Mouse (Mus musculus) forebrain, embryonic 13.5 days (tissue): ENCODE data around the gene Chrna1. TPM values are rescaled to one million over a fixed set of nuclear protein-coding genes. Genes with fewer than 3 reads are reported as not detected.

Source experiments
- ATAC-seq: fragments of 200-750 bp; cut with Nextera tagmentation; 2 replicates; pipeline ENCODE4 v1.8.0; 2017
- H3K27ac ChIP-seq: fragments of 300-500 bp; sonication (generic); 2 replicates; pipeline ENCODE4 v1.5.1; 2015; ENCODE audit warnings: inconsistent platforms, mild to moderate bottlenecking, moderate library complexity
- H3K27me3 ChIP-seq: fragments of 300-500 bp; sonication (generic); 2 replicates; pipeline ENCODE4 v1.6.1; 2015; ENCODE audit warnings: mild to moderate bottlenecking, inconsistent platforms
- H3K36me3 ChIP-seq: fragments of 300-500 bp; sonication (generic); 2 replicates; pipeline ENCODE4 v1.6.1; 2015; ENCODE audit warnings: mild to moderate bottlenecking, inconsistent platforms; ENCODE audit not compliant: poor library complexity, severe bottlenecking
- H3K4me1 ChIP-seq: fragments of 300-500 bp; sonication (generic); 2 replicates; pipeline ENCODE4 v1.6.1; 2015; ENCODE audit warnings: inconsistent platforms
- H3K4me2 ChIP-seq: fragments of 300-500 bp; sonication (generic); 2 replicates; pipeline ENCODE4 v1.6.1; 2015; ENCODE audit warnings: inconsistent platforms, mild to moderate bottlenecking, moderate library complexity
- H3K4me3 ChIP-seq: fragments of 300-500 bp; sonication (generic); 2 replicates; pipeline ENCODE4 v1.5.1; 2015; ENCODE audit warnings: mild to moderate bottlenecking, inconsistent platforms
- H3K9ac ChIP-seq: fragments of 300-500 bp; sonication (generic); 2 replicates; pipeline ENCODE4 v1.6.1; 2015; ENCODE audit warnings: mild to moderate bottlenecking, inconsistent platforms
- H3K9me3 ChIP-seq: fragments of 300-500 bp; sonication (generic); replicated peaks from 2 replicates; pipeline ENCODE4 v1.6.1; 2016; ENCODE audit warnings: inconsistent platforms
- WGBS: fragments of 180-500 bp; shearing (Covaris S2); methylation state at CpG from one replicate; pipeline ENCODE4 v1.1.7; 2015; 5-methylcytosine and 5-hydroxymethylcytosine counted together
- polyA plus RNA-seq: library from polyadenylated mRNA; unstranded; fragments of >200 nt; fragmentation: Nextera tagmentation; extraction: Ambion mirVana; gene quantifications from 2 replicates; pipeline ENCODE4 v1.2.1, GENCODE M21; 2015

The Chrna1 gene
- polyA plus RNA-seq, 1 experiment from 2014 or later = 0.27 TPM

- H3K9ac ChIP-seq = no peak overlapping the region
- H3K4me1 ChIP-seq = peaks cover 20% of the 10 kb centered on the region; the same call in 1 of the 2 replicates
- no peak for ATAC-seq
- 82% methylated on average over 2 of the region's 2 CpGs for WGBS
- no peak overlapping the region for H3K4me3 ChIP-seq
- H3K4me2 ChIP-seq = no peak overlapping the region
- no peak overlapping the region for H3K27ac ChIP-seq
- no peaks in the 10 kb centered on the region for H3K36me3 ChIP-seq
- H3K9me3 ChIP-seq = no peaks in the 10 kb centered on the region
- H3K27me3 ChIP-seq = no peaks in the 10 kb centered on the region
These were observed 8.8 kb upstream of the Chrna1 start for GRCm38 (mm10) chr2:73588951-73589350.

- H3K4me2 ChIP-seq = no peak overlapping the region
- H3K4me3 ChIP-seq = no peak overlapping the region
- WGBS = 59% methylated on average over 4 of the region's 4 CpGs
- H3K27ac ChIP-seq = no peak overlapping the region
- no peak overlapping the region for H3K9ac ChIP-seq
- no peak for ATAC-seq
- H3K4me1 ChIP-seq = peaks cover 20% of the 10 kb centered on the region; the same call in 1 of the 2 replicates
- no peaks in the 10 kb centered on the region for H3K9me3 ChIP-seq
- H3K36me3 ChIP-seq = no peaks in the 10 kb centered on the region
- peaks cover 4% of the 10 kb centered on the region; the same call in 1 of the 2 replicates for H3K27me3 ChIP-seq
These were observed 7.0 kb upstream of the Chrna1 start for GRCm38 (mm10) chr2:73587109-73587506.

- 54% methylated on average over 10 of the region's 10 CpGs for WGBS
- Histone ChIP-seq H3K9ac (no peak overlapping the region), H3K9me3 (no peaks in the 10 kb centered on the region), H3K27ac (no peak overlapping the region), H3K36me3 (no peaks in the 10 kb centered on the region), H3K4me3 (no peak overlapping the region), H3K4me1 (peaks cover 20% of the 10 kb centered on the region; the same call in 1 of the 2 replicates), H3K27me3 (peaks cover 4% of the 10 kb centered on the region; the same call in 1 of the 2 replicates), H3K4me2 (no peak overlapping the region)
- no peak for ATAC-seq
These were observed 6.4 kb upstream of the Chrna1 start for GRCm38 (mm10) chr2:73586392-73587108.

GRCm38 (mm10) chr2:73585347-73585831 is 5.3 kb upstream of the Chrna1 start:
- peak; percentile 52 for ATAC-seq
- WGBS = 15% methylated on average over 12 of the region's 12 CpGs
- no peak overlapping the region for H3K27ac ChIP-seq
- H3K36me3 ChIP-seq = no peaks in the 10 kb centered on the region
- peaks cover 14% of the 10 kb centered on the region; the same call in 1 of the 2 replicates for H3K4me1 ChIP-seq
- H3K27me3 ChIP-seq = peaks cover 4% of the 10 kb centered on the region; the same call in 1 of the 2 replicates
- peak overlapping the region; percentile 66 for H3K4me2 ChIP-seq
- H3K4me3 ChIP-seq = peak overlapping the region; percentile 39
- peak overlapping the region; percentile 49 for H3K9ac ChIP-seq
- no peaks in the 10 kb centered on the region for H3K9me3 ChIP-seq

GRCm38 (mm10) chr2:73584645-73585346 is 4.7 kb upstream of the Chrna1 start:
- WGBS = 2% methylated on average over 17 of the region's 18 CpGs
- peaks cover 8% of the 10 kb centered on the region; the same call in 1 of the 2 replicates for H3K4me1 ChIP-seq
- peak; percentile 84 for ATAC-seq
- H3K4me2 ChIP-seq = peak overlapping the region; percentile 66
- H3K36me3 ChIP-seq = no peaks in the 10 kb centered on the region
- H3K27ac ChIP-seq = no peak overlapping the region
- H3K4me3 ChIP-seq = peak overlapping the region; percentile 39
- peaks cover 4% of the 10 kb centered on the region; the same call in 1 of the 2 replicates for H3K27me3 ChIP-seq
- no peaks in the 10 kb centered on the region for H3K9me3 ChIP-seq
- peak overlapping the region; percentile 49 for H3K9ac ChIP-seq

GRCm38 (mm10) chr2:73580720-73581119 is 582 bp upstream of the Chrna1 start:
- Histone ChIP-seq H3K4me3 (no peak overlapping the region), H3K27me3 (peaks cover 4% of the 10 kb centered on the region; the same call in 1 of the 2 replicates), H3K4me1 (peaks cover 8% of the 10 kb centered on the region; the same call in 1 of the 2 replicates), H3K36me3 (no peaks in the 10 kb centered on the region), H3K9ac (no peak overlapping the region), H3K4me2 (no peak overlapping the region), H3K27ac (no peak overlapping the region), H3K9me3 (no peaks in the 10 kb centered on the region)
- 89% methylated on average over 5 of the region's 5 CpGs for WGBS
- ATAC-seq = no peak

- 74% methylated on average over 5 of the region's 5 CpGs for WGBS
- no peak overlapping the region for H3K9ac ChIP-seq
- H3K9me3 ChIP-seq = no peaks in the 10 kb centered on the region
- ATAC-seq = no peak
- no peaks in the 10 kb centered on the region for H3K4me1 ChIP-seq
- no peak overlapping the region for H3K4me3 ChIP-seq
- no peaks in the 10 kb centered on the region for H3K36me3 ChIP-seq
- no peak overlapping the region for H3K4me2 ChIP-seq
- peaks cover 4% of the 10 kb centered on the region; the same call in 1 of the 2 replicates for H3K27me3 ChIP-seq
- H3K27ac ChIP-seq = no peak overlapping the region
These were observed 970 bp downstream of the Chrna1 start for GRCm38 (mm10) chr2:73579168-73579567.

- Histone ChIP-seq H3K4me2 (no peak overlapping the region), H3K4me1 (peaks cover 6% of the 10 kb centered on the region), H3K27ac (no peak overlapping the region), H3K9ac (no peak overlapping the region), H3K9me3 (no peaks in the 10 kb centered on the region), H3K36me3 (no peaks in the 10 kb centered on the region), H3K27me3 (no peaks in the 10 kb centered on the region), H3K4me3 (no peak overlapping the region)
- 89% methylated on average over 6 of the region's 6 CpGs for WGBS
- no peak for ATAC-seq
These were observed 5.7 kb downstream of the Chrna1 start for GRCm38 (mm10) chr2:73574418-73574817.

- H3K36me3 ChIP-seq = no peaks in the 10 kb centered on the region
- peak overlapping the region; percentile 55 for H3K4me2 ChIP-seq
- ATAC-seq = no peak
- 88% methylated on average over 4 of the region's 4 CpGs for WGBS
- no peaks in the 10 kb centered on the region for H3K9me3 ChIP-seq
- no peak overlapping the region for H3K9ac ChIP-seq
- peak overlapping the region; percentile 82; the same call in 1 of the 2 replicates for H3K27ac ChIP-seq
- H3K4me1 ChIP-seq = peaks cover 6% of the 10 kb centered on the region
- H3K27me3 ChIP-seq = 0 out of 2 replicates have a peak, but pooled peaks cover under 1% of the 10 kb centered on the region
- no peak overlapping the region for H3K4me3 ChIP-seq
These were observed 6.6 kb downstream of the Chrna1 start for GRCm38 (mm10) chr2:73573556-73573955.

- no peaks in the 10 kb centered on the region for H3K36me3 ChIP-seq
- peak overlapping the region; percentile 37; the same call in 1 of the 2 replicates for H3K9ac ChIP-seq
- peak overlapping the region; percentile 82 for H3K27ac ChIP-seq
- peak; percentile 95 for ATAC-seq
- peak overlapping the region; percentile 31 for H3K4me3 ChIP-seq
- H3K4me1 ChIP-seq = peaks cover 6% of the 10 kb centered on the region
- peak overlapping the region; percentile 55 for H3K4me2 ChIP-seq
- H3K27me3 ChIP-seq = peaks cover 5% of the 10 kb centered on the region; the same call in 1 of the 2 replicates
- H3K9me3 ChIP-seq = no peaks in the 10 kb centered on the region
- 23% methylated on average over 23 of the region's 23 CpGs for WGBS
These were observed 7.4 kb downstream of the Chrna1 start for GRCm38 (mm10) chr2:73572539-73573372.

- Histone ChIP-seq H3K4me1 (peaks cover 6% of the 10 kb centered on the region), H3K4me2 (no peak overlapping the region), H3K9ac (no peak overlapping the region), H3K27me3 (peaks cover 5% of the 10 kb centered on the region; the same call in 1 of the 2 replicates), H3K9me3 (no peaks in the 10 kb centered on the region), H3K4me3 (no peak overlapping the region), H3K27ac (no peak overlapping the region), H3K36me3 (no peaks in the 10 kb centered on the region)
- ATAC-seq = no peak
- WGBS = 74% methylated on average over 6 of the region's 6 CpGs
These were observed 8.2 kb downstream of the Chrna1 start for GRCm38 (mm10) chr2:73571901-73572300.
